Mouse (Mus musculus): ENCODE measurements at regions not wholly inside any gene's neighbourhood (a gene's known extent, or its start where the extent isn't known, plus 50 kb on each side); places are given as distances from the start of the nearest gene placed in this dataset.

DNA sequence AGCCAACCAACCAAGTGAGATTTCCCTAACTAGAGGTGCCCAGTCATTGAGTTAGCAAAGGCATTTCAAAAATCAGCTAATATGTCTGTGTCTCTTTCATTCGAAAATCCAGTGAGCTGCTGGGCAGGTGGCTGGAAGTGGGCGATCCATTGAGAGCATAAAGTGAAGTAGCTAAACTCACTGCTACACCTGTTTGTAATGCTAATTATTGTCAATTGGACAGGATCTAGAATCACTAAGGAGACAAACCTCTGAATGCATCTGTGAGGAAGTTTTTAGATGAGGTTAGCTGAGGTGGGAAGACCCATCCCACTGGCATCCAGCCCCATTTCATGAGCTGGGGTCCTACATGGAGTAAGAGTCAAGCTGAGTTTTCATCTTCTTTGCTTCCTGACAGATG is 711.6 kb upstream of the Gm21961 start:
- TF ChIP-seq CTCF (conservative IDR thresholded peaks at IDR 0.05 in 1 of 2, IDR thresholded peaks at IDR 0.05 in 1 of 2; ENCODE audit: low read depth in 2 of 2, low read length in 2 of 2) (no peak), EP300 (IDR thresholded peaks at IDR 0.05; ENCODE audit: low read length) (no peak), POLR2A (IDR thresholded peaks at IDR 0.05; ENCODE audit: low read depth, low read length) (no peak), RCOR1 (conservative IDR thresholded peaks at IDR 0.05; ENCODE audit: low read depth, low read length) (no peak), ZKSCAN1 (IDR thresholded peaks at IDR 0.05; ENCODE audit: borderline replicate concordance, low read depth, low read length) (no peak), TBP (conservative IDR thresholded peaks at IDR 0.05; ENCODE audit: low read depth, low read length) (no peak), ZMIZ1 (IDR thresholded peaks at IDR 0.05; ENCODE audit: low read depth, low read length) (no peak), PAX5 (IDR thresholded peaks at IDR 0.05; ENCODE audit: low read length) (no peak), IRF4 (IDR thresholded peaks at IDR 0.05; ENCODE audit: low read depth, low read length) (no peak), MYC (IDR thresholded peaks at IDR 0.05; ENCODE audit: low read depth, low read length) (no peak), MAZ (IDR thresholded peaks at IDR 0.05; ENCODE audit: low read depth, low read length) (no peak), USF1 (IDR thresholded peaks at IDR 0.05; ENCODE audit: low read depth, low read length) (no peak), CHD1 (IDR thresholded peaks at IDR 0.05; ENCODE audit: low read depth, low read length) (no peak), MAX (IDR thresholded peaks at IDR 0.05; ENCODE audit: low read length) (no peak)
